ENCODE assay signal across 9 mouse cellular contexts in genomic region chr8:84700941-84701911, GRCm38 (mm10). TPM values are rescaled to one million over a fixed set of nuclear protein-coding genes. Genes with fewer than 3 reads are reported as not detected.
A peak's percentile ranks its signal among the peaks of the same experiment; 100 is the strongest.
DNase-seq lines count a peak whose midpoint lies in the region; ATAC-seq and TF ChIP-seq lines count a peak whose summit lies in the region.
"Had no signal": no experiment of that assay in that cellular context is flagged by ENCODE, and none has a peak within 500 bp of the region (broad histone marks: within the 10 kb centered on the region; RNA-seq: fewer than 3 reads in every experiment).

TSS of gene Lyl1 (plus strand) at chr8:84701457.

- no peak within 1 kb of the TSS for H3K4me2 ChIP-seq in forebrain, embryonic 12.5 days
- H3K4me2 ChIP-seq in limb, embryonic 11.5 days (ENCODE audit: low read depth, severe bottlenecking) = peak within 1 kb of the TSS; percentile 28

- peak within 1 kb of the TSS; percentile 37 for H3K4me3 ChIP-seq in layer of hippocampus, adult 2 months
- H3K4me3 ChIP-seq in forebrain, embryonic 12.5 days (replicated peaks) = peak within 1 kb of the TSS; percentile 17; the same call in 1 of the 2 replicates
- no peak within 1 kb of the TSS; the same call in 1 of the 2 replicates for H3K4me3 ChIP-seq in limb, embryonic 11.5 days (ENCODE audit: low read depth, low read length)

- peaks cover 29% of the 10 kb centered on the region for H3K4me1 ChIP-seq in forebrain, embryonic 12.5 days
- peaks cover 24% of the 10 kb centered on the region for H3K4me1 ChIP-seq in limb, embryonic 11.5 days (ENCODE audit: control insufficient read depth, insufficient read depth, low read length)

- no peak for DNase-seq in layer of hippocampus, adult 2 months (ENCODE audit: low spot score in 2 of 2)
- no peak for DNase-seq in layer of hippocampus, postnatal 36 days
- peak; percentile 81 for DNase-seq in heart, postnatal 4 days
- peak; percentile 58 for DNase-seq in limb, embryonic 11.5 days (ENCODE audit: low spot score)
- peak; percentile 57 for DNase-seq in mesoderm, embryonic 11.5 days (ENCODE audit: low read depth, low spot score)
- peak; percentile 69 for DNase-seq in testis, postnatal 10 days (ENCODE audit: low spot score)
- DNase-seq in layer of hippocampus, adult 8-10 months (ENCODE audit: low spot score in 2 of 2) = no peak

- WGBS in forebrain, embryonic 12.5 days = 14% methylated on average over 32 of the region's 34 CpGs
- 10% methylated on average over 34 of the region's 34 CpGs for WGBS in limb, embryonic 11.5 days

- peaks cover 60% of the 10 kb centered on the region for H3K27me3 ChIP-seq in forebrain, embryonic 12.5 days
- H3K27me3 ChIP-seq in limb, embryonic 11.5 days (ENCODE audit: control insufficient read depth, insufficient read depth, low read length) = peaks cover 47% of the 10 kb centered on the region
- H3K27me3 ChIP-seq: Patski had no signal

- peak within 1 kb of the TSS; percentile 36; the same call in 1 of the 2 replicates for H3K9ac ChIP-seq in forebrain, embryonic 12.5 days
- peak within 1 kb of the TSS; percentile 22; the same call in 1 of the 2 replicates for H3K9ac ChIP-seq in limb, embryonic 11.5 days (ENCODE audit: low read length)

- ATAC-seq in forebrain, embryonic 12.5 days (ENCODE audit: low FRiP score) = no peak
- no peak for ATAC-seq in limb, embryonic 11.5 days (ENCODE audit: insufficient number of reproducible peaks, low FRiP score, low TSS enrichment, low read depth)
- ATAC-seq: Patski had no signal

- TF ChIP-seq CTCF in layer of hippocampus, adult 2 months (conservative IDR thresholded peaks at IDR 0.05) = peak; percentile 43; the same call in 1 of the 2 replicates

- peaks cover 34% of the 10 kb centered on the region for H3K36me3 ChIP-seq in forebrain, embryonic 12.5 days (replicated peaks)
- peaks cover 17% of the 10 kb centered on the region for H3K36me3 ChIP-seq in limb, embryonic 11.5 days (ENCODE audit: control insufficient read depth, insufficient read depth, low read length)

- H3K9me3 ChIP-seq in forebrain, embryonic 12.5 days = no peaks in the 10 kb centered on the region
- no peaks in the 10 kb centered on the region for H3K9me3 ChIP-seq in limb, embryonic 11.5 days (ENCODE audit: control insufficient read depth, low read length)

- H3K27ac ChIP-seq in layer of hippocampus, adult 2 months = peak within 1 kb of the TSS; percentile 85
- H3K27ac ChIP-seq in forebrain, embryonic 12.5 days = peak within 1 kb of the TSS; percentile 63
- H3K27ac ChIP-seq in limb, embryonic 11.5 days (replicated peaks; ENCODE audit: low read depth, low read length) = peak within 1 kb of the TSS; percentile 14; the same call in 1 of the 2 replicates

RNA-seq across cellular contexts. Expression of gene Lyl1, which starts in this region (rescaled TPM):
- total RNA-seq in layer of hippocampus, adult 2 months (2021) = 1 to 10 TPM; 2.3 to 2.6 TPM
- total RNA-seq in layer of hippocampus, postnatal 36 days (2021) = 1 to 10 TPM; 1.2 to 2.0 TPM
- 3.1 and 3.9 TPM in 2 replicates for polyA plus RNA-seq in forebrain, embryonic 12.5 days (2016; fragmentation: Nextera tagmentation; extraction: Ambion mirVana)
- 10 to 100 TPM in 1 of 2 experiments, 1 to 10 TPM in 1; 9.6 to 10.6 TPM for total RNA-seq in heart, postnatal 4 days (2021)
- polyA plus RNA-seq in limb, embryonic 11.5 days (2014; fragmentation: Nextera tagmentation; extraction: Ambion mirVana) = 3.9 and 4.8 TPM in 2 replicates
- total RNA-seq in layer of hippocampus, adult 8-10 months (2022) = 1 to 10 TPM; 2.6 to 7.2 (median 4.8) TPM

Comparison
In these comparisons a context has a peak if more than half of its experiments do, and no peak if none do; other contexts are left out.
1. DNase-seq: peak in heart, postnatal 4 days (single experiment), limb, embryonic 11.5 days (single experiment), mesoderm, embryonic 11.5 days (single experiment) and testis, postnatal 10 days (single experiment); none in layer of hippocampus, adult 2 months (0 of 2), layer of hippocampus, postnatal 36 days (0 of 2) and layer of hippocampus, adult 8-10 months (0 of 2).
2. H3K27ac ChIP-seq: peak in every context shown above with its lines; median percentile 85 in layer of hippocampus, adult 2 months; 63 in forebrain, embryonic 12.5 days; 14 in limb, embryonic 11.5 days.